Mouse (Mus musculus) lung, embryonic 16.5 days (tissue): ENCODE measurements at regions not wholly inside any gene's neighbourhood (a gene's known extent, or its start where the extent isn't known, plus 50 kb on each side); places are given as distances from the start of the nearest gene placed in this dataset.

ENCODE experiments used
- ATAC-seq: fragments of 200-750 bp; cut with Nextera tagmentation; 2 replicates; pipeline ENCODE4 v1.8.0; 2017; ENCODE audit warnings: low read depth, mild to moderate bottlenecking, moderate library complexity
- H3K27ac ChIP-seq: fragments of 300-500 bp; sonication (generic); 2 replicates; pipeline ENCODE4 v1.5.1; 2014; ENCODE audit warnings: mild to moderate bottlenecking, control low read depth, low read length
- H3K27me3 ChIP-seq: fragments of 300-500 bp; sonication (generic); 2 replicates; pipeline ENCODE4 v1.6.1; 2014; ENCODE audit warnings: low read depth, low read length, mixed read lengths; ENCODE audit not compliant: control insufficient read depth, insufficient read depth
- H3K36me3 ChIP-seq: fragments of 300-500 bp; sonication (generic); 2 replicates; pipeline ENCODE4 v1.6.1; 2014; ENCODE audit warnings: low read length; ENCODE audit not compliant: control insufficient read depth, insufficient read depth
- H3K4me1 ChIP-seq: fragments of 300-500 bp; sonication (generic); replicated peaks from 2 replicates; pipeline ENCODE4 v1.6.1; 2014; ENCODE audit warnings: low read length, mixed read lengths; ENCODE audit not compliant: control insufficient read depth, insufficient read depth
- H3K4me2 ChIP-seq: fragments of 300-500 bp; sonication (generic); 2 replicates; pipeline ENCODE4 v1.6.1; 2014; ENCODE audit warnings: low read depth, low read length, control low read depth
- H3K4me3 ChIP-seq: fragments of 300-500 bp; sonication (generic); 2 replicates; pipeline ENCODE4 v1.5.1; 2014; ENCODE audit warnings: mild to moderate bottlenecking, low read length, control low read depth
- H3K9ac ChIP-seq: fragments of 300-500 bp; sonication (generic); 2 replicates; pipeline ENCODE4 v1.6.1; 2014; ENCODE audit warnings: low read length, control low read depth
- H3K9me3 ChIP-seq: fragments of 300-500 bp; sonication (generic); 2 replicates; pipeline ENCODE4 v1.6.1; 2016; ENCODE audit warnings: low read length; ENCODE audit not compliant: control insufficient read depth
- WGBS: fragments of 180-500 bp; shearing (Covaris S2); extraction: QIAGEN DNeasy Blood & Tissue Kit; methylation state at CpG from one replicate; pipeline ENCODE4 v1.1.7; 2014; 5-methylcytosine and 5-hydroxymethylcytosine counted together

GRCm38 (mm10) chr11:64135766-64136165, 56.5 kb upstream of the Cox10 start:
- Histone ChIP-seq H3K9me3 (no peaks in the 10 kb centered on the region), H3K9ac (no peak overlapping the region), H3K4me2 (no peak overlapping the region), H3K4me1 (no peaks in the 10 kb centered on the region), H3K27ac (no peak overlapping the region), H3K27me3 (no peaks in the 10 kb centered on the region; the same call in 1 of the 2 replicates), H3K36me3 (no peaks in the 10 kb centered on the region), H3K4me3 (no peak overlapping the region)
- no peak for ATAC-seq
- 90% methylated on average over 5 of the region's 5 CpGs for WGBS

- H3K4me1 ChIP-seq, result no peaks in the 10 kb centered on the region
- no peak overlapping the region for H3K27ac ChIP-seq
- H3K4me3 ChIP-seq, result no peak overlapping the region
- no peaks in the 10 kb centered on the region; the same call in 1 of the 2 replicates for H3K27me3 ChIP-seq
- no peak overlapping the region for H3K4me2 ChIP-seq
- no peaks in the 10 kb centered on the region for H3K36me3 ChIP-seq
- H3K9ac ChIP-seq, result no peak overlapping the region
- 57% methylated on average over 2 of the region's 2 CpGs for WGBS
- H3K9me3 ChIP-seq, result no peaks in the 10 kb centered on the region
- ATAC-seq, result no peak
Measured at GRCm38 (mm10) chr11:64135308-64135591, 56.0 kb upstream of the Cox10 start.

- H3K4me2 ChIP-seq, result no peak overlapping the region
- H3K27me3 ChIP-seq, result no peaks in the 10 kb centered on the region; the same call in 1 of the 2 replicates
- ATAC-seq, result no peak
- WGBS, result 84% methylated on average over 15 of the region's 15 CpGs
- H3K36me3 ChIP-seq, result no peaks in the 10 kb centered on the region
- no peak overlapping the region for H3K27ac ChIP-seq
- no peaks in the 10 kb centered on the region for H3K9me3 ChIP-seq
- H3K4me3 ChIP-seq, result no peak overlapping the region
- H3K9ac ChIP-seq, result no peak overlapping the region
- no peaks in the 10 kb centered on the region for H3K4me1 ChIP-seq
Measured at GRCm38 (mm10) chr11:64134571-64135307, 55.5 kb upstream of the Cox10 start.
